Mouse (Mus musculus): ENCODE data around the gene Ivd. TPM values are rescaled to one million over a fixed set of nuclear protein-coding genes. Genes with fewer than 3 reads are reported as not detected.

The Ivd gene
- polyA plus RNA-seq, 1 experiment from 2014 or later: 47.7 TPM

DNA sequence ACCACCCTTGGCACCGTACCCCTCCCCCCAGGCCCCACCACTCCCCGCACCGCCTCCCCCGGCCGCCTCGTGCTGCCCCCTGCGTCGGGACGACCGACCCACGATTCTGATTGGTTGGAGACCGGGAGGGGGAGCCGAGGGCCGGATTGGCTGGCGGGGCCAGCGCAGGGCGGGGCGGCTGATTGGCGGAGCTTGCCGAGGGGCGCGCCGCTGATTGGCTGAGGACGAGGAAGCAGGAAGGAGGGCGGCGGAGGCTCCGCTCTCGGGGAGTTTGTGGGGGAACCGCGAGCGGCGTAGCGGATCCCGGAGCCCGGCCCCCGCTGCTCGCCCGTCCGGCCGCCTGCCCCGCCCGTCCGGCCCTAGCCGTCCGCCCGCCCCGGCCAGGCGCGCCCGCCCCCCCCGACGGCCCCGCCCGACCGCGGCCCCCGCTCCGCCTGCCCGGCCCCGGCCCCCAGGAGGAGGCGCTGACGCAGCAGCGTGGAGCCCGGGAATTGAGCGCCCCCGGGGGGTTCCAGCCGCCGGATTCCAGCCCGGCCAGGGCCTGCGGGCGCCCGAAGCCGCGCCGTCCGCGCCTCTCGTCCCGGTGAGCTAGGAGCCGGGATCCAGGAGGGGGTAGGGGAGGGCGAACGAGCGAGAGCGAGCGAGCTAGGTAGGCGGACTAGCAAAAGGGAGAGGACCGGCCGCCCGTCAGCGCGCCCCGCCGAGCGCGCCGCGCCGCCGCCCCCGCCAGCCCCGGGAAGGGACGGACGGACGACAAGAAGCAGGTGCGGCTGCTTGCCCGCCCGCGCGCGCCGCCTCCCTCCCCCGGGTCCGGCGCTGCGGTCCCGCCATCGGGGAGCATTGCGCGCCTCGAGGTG is 39.6 kb downstream of the Ivd start:
- peaks cover 75% of the 10 kb centered on the region for H3K4me1 ChIP-seq (replicated peaks)
- H3K27ac ChIP-seq (replicated peaks): peak overlapping the region; percentile 93
- H3K4me3 ChIP-seq: peak overlapping the region; percentile 92
- H3K4me2 ChIP-seq: peak overlapping the region; percentile 97
- ATAC-seq (ENCODE audit: low read depth): peak; percentile 91
- under 1% methylated on average over 96 of the region's 120 CpGs for WGBS
- H3K9ac ChIP-seq: peak overlapping the region; percentile 95
- no peaks in the 10 kb centered on the region for H3K36me3 ChIP-seq
- no peaks in the 10 kb centered on the region for H3K9me3 ChIP-seq
- peaks cover 42% of the 10 kb centered on the region for H3K27me3 ChIP-seq

DNA sequence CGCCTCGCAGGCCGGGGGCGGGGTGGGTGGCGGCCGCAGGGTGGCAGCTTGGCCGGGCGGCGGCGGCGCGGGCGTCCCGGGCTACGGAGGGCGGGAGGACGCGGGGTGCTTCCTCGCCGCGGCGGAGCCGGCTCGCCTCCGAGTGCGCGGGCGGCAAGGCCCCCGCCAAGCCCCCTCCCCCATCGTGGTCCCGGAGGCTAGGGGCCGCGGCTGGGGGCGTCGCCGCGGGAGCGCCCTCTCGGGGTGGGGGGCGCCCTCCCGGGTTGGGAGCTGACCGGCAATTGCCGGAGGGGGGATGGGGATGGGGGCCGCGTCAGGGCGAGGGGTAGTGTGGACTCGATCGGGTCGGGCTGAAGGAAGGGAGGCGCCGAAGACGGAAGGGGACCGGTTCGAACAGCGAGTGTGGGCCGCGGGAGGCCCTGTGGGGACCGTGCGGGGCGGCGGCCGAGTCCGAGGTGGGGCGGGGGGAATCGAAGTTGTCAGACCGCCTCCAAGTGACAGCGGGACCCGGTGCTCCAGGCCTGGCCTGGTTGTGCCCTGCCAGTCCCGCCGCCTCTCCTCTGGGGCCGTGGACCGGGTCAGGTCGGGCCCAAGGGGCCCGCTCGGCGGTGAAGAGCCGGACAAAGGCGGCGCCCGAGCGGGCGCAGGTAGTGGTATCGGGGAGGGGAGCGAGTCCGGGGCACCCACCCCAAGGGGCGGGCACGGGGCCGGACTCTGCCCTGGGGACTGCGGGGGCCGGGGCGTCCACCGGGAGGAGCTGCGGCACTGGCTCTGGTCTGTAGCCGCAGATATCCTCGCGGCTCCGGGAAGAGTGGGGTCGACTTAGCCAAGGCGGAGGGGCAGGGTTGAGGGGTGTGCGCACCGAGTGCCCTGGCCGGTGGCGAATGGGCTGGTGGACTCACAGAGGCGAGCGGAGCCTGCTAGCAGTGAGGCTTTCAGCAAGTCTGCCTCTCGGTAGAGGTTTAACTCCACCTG is 40.6 kb downstream of the Ivd start:
- peak; percentile 13; the same call in 1 of the 2 replicates for ATAC-seq (ENCODE audit: low read depth)
- H3K27ac ChIP-seq (replicated peaks): peak overlapping the region; percentile 93
- peaks cover 66% of the 10 kb centered on the region for H3K4me1 ChIP-seq (replicated peaks)
- H3K4me2 ChIP-seq: peak overlapping the region; percentile 97
- peak overlapping the region; percentile 92 for H3K4me3 ChIP-seq
- peaks cover 32% of the 10 kb centered on the region for H3K27me3 ChIP-seq
- H3K36me3 ChIP-seq: no peaks in the 10 kb centered on the region
- WGBS: under 1% methylated on average over 64 of the region's 106 CpGs
- H3K9ac ChIP-seq: peak overlapping the region; percentile 95
- no peaks in the 10 kb centered on the region for H3K9me3 ChIP-seq

DNA sequence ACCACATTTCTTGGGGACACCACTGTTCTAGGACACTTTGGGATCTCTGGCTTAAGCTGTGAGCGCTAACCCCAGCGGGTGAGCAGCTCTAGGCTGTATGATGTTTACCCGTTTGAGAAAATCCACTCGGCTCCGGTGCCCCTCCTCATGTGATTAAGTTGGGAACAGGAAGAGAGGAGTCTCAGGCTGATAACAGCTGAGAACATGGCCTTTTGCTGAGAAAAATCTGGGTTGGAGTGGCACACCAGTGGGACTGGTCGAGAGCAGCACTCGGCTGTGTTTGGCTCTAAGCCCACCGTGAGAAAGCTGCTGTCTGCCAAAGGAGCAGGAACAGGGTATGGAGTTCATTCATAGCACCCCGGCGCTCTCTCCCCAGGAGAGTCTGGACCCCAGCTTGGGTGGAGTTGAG is 41.6 kb downstream of the Ivd start:
- Histone ChIP-seq H3K27ac (replicated peaks) (no peak overlapping the region; the same call in 1 of the 2 replicates), H3K9me3 (no peaks in the 10 kb centered on the region), H3K4me1 (replicated peaks) (peaks cover 57% of the 10 kb centered on the region), H3K4me3 (peak overlapping the region; percentile 92), H3K4me2 (peak overlapping the region; percentile 97), H3K27me3 (peaks cover 22% of the 10 kb centered on the region), H3K9ac (peak overlapping the region; percentile 95), H3K36me3 (no peaks in the 10 kb centered on the region)
- 12% methylated on average over 10 of the region's 10 CpGs for WGBS
- no peak for ATAC-seq (ENCODE audit: low read depth)

DNA sequence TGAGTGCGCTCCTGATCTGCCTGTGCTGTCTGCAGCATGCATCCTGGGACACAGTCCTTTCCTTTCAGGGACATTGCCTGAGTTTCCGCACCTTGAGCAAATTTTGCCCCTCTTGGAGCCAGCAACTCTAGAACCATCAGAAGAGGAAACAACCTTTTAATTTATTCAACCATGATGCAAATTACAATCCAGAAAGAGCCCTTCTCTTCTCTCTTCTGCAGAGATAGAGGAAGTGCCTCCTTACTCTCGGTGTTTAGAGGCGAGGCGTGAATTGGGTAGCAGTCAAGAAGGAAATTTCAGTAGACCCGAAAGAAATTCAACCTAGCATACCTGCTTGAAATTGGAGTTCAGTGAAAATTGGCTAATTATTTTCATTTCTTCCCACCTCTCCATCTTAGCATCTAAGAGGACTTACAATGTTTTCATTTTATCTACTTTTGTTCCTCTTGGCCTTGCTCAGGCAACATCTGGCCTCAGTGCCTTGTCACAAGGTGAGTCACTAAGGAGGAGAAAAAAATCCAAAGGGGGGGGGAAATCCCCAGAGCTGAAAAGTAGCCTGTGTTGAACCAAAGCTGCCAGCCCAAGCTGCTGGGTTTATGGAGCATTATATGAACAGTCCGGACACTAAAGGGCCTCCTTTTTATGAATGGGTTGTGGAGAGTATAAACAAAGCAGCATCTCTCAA is 43.8 kb downstream of the Ivd start:
- no peak overlapping the region for H3K9ac ChIP-seq
- no peak overlapping the region for H3K27ac ChIP-seq (replicated peaks)
- no peak for ATAC-seq (ENCODE audit: low read depth)
- no peak overlapping the region for H3K4me2 ChIP-seq
- peaks cover 1% of the 10 kb centered on the region; the same call in 1 of the 2 replicates for H3K27me3 ChIP-seq
- no peak overlapping the region for H3K4me3 ChIP-seq
- H3K36me3 ChIP-seq: no peaks in the 10 kb centered on the region
- peaks cover 60% of the 10 kb centered on the region for H3K4me1 ChIP-seq (replicated peaks)
- no peaks in the 10 kb centered on the region for H3K9me3 ChIP-seq
- WGBS: 80% methylated on average over 7 of the region's 7 CpGs

DNA sequence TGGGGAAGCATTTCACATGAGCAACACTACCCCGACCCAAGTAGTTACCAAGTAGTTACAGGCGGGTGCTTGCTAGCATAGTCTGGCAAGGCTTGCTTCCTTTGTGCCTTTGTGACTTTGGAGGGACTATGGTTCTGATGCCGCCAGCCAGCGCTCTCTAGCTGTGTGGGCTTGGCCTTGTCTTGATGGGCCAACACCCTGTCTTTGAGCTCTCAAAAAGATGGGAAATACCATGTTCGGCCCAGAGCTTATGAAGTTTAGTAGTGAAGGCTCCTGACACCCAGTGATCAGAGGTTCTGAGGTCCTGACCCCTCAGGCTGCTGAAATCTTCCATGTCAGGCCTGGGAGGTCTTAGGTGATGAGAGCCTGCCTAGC is 44.4 kb downstream of the Ivd start:
- H3K4me2 ChIP-seq: no peak overlapping the region
- H3K27ac ChIP-seq (replicated peaks): no peak overlapping the region
- ATAC-seq (ENCODE audit: low read depth): no peak
- 78% methylated on average over 5 of the region's 5 CpGs for WGBS
- H3K4me1 ChIP-seq (replicated peaks): peaks cover 57% of the 10 kb centered on the region
- H3K9ac ChIP-seq: no peak overlapping the region
- H3K36me3 ChIP-seq: no peaks in the 10 kb centered on the region
- no peaks in the 10 kb centered on the region for H3K27me3 ChIP-seq
- no peak overlapping the region for H3K4me3 ChIP-seq
- no peaks in the 10 kb centered on the region for H3K9me3 ChIP-seq

DNA sequence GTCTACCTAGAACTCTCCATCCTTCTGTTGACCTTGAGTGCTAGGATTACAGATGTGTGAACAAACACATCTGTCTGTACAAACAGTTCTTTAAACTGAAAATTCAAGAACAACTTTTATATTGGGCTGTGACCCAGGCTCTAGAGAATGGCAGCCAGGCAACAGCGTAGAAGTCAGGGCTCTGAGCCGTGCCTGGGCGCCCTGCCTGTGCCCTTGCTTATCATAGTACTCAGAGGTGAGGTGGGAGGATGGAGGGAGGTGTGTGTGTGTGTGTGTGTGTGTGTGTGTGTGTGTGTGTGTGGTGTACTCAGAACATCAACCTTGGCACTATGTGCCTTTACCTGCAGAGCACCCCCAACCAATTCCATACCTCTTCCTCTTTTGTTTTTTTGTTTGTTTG is 46.0 kb downstream of the Ivd start:
- Histone ChIP-seq H3K4me1 (replicated peaks) (peaks cover 65% of the 10 kb centered on the region), H3K27ac (replicated peaks) (no peak overlapping the region), H3K4me2 (no peak overlapping the region), H3K9ac (no peak overlapping the region), H3K4me3 (no peak overlapping the region), H3K9me3 (no peaks in the 10 kb centered on the region), H3K36me3 (no peaks in the 10 kb centered on the region), H3K27me3 (no peaks in the 10 kb centered on the region)
- 92% methylated on average over 3 of the region's 3 CpGs for WGBS
- ATAC-seq (ENCODE audit: low read depth): no peak

DNA sequence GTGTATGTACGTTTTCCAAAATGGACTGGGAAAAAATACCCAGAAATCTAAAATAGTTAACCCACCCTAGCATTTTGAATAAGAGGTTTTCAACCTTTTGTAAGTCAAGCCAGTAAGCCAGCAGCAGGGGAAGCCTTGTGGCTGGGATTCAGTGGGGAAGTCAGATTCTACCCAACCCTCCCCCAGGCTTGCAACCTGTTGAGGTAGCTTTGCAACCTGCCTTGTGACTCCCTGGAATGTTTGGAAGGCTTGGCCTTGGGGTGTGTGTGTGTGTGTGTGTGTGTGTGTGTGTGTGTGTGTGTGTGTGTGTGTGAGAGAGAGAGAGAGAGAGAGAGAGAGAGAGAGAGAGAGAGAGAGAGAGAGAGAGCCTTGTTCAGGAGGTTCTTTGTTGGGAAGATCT is 47.4 kb downstream of the Ivd start:
- no peak for ATAC-seq (ENCODE audit: low read depth)
- H3K9ac ChIP-seq: no peak overlapping the region
- H3K4me2 ChIP-seq: no peak overlapping the region
- H3K27me3 ChIP-seq: no peaks in the 10 kb centered on the region
- 66% methylated on average over 1 of the region's 1 CpGs for WGBS
- no peak overlapping the region for H3K27ac ChIP-seq (replicated peaks)
- no peaks in the 10 kb centered on the region for H3K9me3 ChIP-seq
- peaks cover 65% of the 10 kb centered on the region for H3K4me1 ChIP-seq (replicated peaks)
- H3K36me3 ChIP-seq: no peaks in the 10 kb centered on the region
- H3K4me3 ChIP-seq: no peak overlapping the region

DNA sequence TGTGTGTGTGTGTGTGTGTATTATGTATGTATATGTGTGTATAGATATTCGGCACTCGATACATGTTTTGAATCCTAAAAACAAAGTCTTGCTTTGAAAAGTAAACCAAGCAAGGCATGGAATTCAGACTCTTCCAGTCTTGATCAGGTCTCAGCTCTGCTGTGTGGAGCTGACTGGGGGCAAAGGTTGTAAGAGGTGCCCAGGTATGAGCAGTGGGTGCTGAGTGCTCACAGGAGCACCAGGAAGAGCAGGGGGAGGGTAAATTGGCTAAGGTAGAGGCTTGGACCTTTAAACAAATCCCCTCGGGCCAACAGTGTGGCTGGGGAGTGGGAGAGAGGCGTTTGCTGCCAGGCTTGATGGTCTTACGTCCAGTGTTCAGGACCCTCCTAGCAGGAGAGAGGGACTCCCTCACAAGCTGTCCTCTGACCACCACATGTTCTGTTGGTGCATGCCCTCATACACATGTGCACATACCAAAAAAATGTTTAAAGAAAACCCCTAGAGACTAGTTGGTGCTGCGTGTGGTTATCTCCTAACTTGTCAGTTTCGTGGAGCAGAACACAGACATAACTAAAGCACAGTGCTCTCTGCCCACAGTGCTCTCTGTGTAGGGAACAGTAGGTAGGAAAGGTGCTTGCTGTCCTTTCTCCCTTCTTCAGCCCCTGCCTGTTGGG is 49.0 kb downstream of the Ivd start:
- no peak overlapping the region for H3K4me2 ChIP-seq
- H3K9ac ChIP-seq: no peak overlapping the region
- peaks cover 59% of the 10 kb centered on the region for H3K4me1 ChIP-seq (replicated peaks)
- no peaks in the 10 kb centered on the region for H3K36me3 ChIP-seq
- H3K9me3 ChIP-seq: no peaks in the 10 kb centered on the region
- no peak for ATAC-seq (ENCODE audit: low read depth)
- H3K4me3 ChIP-seq: no peak overlapping the region
- H3K27me3 ChIP-seq: no peaks in the 10 kb centered on the region
- H3K27ac ChIP-seq (replicated peaks): no peak overlapping the region
- 82% methylated on average over 7 of the region's 7 CpGs for WGBS

DNA sequence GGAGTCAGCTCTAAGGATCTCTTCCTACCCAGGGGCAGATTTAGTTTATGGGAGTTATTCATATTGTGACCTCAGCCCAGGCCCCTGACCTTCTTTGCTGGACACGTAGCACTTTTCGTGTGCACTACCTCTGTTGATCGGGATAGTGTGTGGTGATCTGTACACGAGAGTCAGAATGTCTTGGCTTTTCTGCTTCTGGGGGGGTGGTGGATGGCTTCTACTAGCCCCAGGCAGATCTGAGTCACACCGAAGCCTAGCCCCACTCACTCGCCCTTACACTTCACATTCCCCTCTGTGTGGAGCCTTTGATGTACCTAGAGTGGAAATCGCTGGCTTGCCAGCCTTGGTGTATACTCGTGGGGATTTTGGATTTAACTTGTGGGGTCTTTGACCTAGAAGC is 51.0 kb downstream of the Ivd start:
- no peaks in the 10 kb centered on the region for H3K9me3 ChIP-seq
- H3K27ac ChIP-seq (replicated peaks): no peak overlapping the region
- ATAC-seq (ENCODE audit: low read depth): no peak
- WGBS: 81% methylated on average over 8 of the region's 8 CpGs
- H3K9ac ChIP-seq: no peak overlapping the region
- no peak overlapping the region for H3K4me2 ChIP-seq
- no peaks in the 10 kb centered on the region for H3K27me3 ChIP-seq
- no peak overlapping the region for H3K4me3 ChIP-seq
- H3K4me1 ChIP-seq (replicated peaks): peaks cover 54% of the 10 kb centered on the region
- H3K36me3 ChIP-seq: peaks cover 15% of the 10 kb centered on the region; the same call in 1 of the 2 replicates

DNA sequence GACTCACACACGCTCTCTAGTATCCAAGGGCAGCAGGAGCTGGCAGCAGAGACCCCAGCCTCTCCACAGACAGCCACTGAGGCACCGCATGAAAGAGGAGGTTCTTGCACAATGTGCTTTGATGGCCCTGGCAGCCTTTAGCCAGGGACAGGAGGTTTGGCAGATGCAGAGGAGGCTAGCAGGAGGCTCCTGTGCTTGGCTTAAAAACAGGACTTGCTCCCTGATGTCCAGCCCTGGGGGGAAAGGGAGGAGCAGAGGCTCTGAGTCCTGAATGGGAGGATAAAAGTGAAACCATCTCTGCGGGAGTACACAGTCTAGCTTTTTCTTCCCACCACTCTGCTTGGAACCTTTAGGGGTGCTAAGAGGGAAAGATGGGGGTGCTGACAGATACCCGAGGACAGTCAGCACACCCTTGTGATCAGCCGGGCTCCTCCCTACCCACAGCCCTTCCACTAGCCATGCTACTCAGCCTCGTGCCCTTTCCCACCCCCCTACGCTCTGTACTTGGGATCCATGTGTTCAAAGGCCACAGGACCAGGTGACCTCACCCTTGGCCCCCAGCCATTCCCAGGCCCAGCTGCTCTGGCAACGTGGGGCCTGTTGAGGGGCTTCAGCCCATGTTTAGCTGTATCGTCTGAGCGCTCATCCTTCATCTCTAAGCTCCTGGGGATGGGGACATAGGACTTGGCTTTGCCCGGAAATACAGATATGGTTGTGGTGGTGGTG is 52.0 kb downstream of the Ivd start:
- 57% methylated on average over 11 of the region's 11 CpGs for WGBS
- Histone ChIP-seq H3K4me1 (replicated peaks) (peaks cover 49% of the 10 kb centered on the region), H3K9me3 (no peaks in the 10 kb centered on the region), H3K27me3 (no peaks in the 10 kb centered on the region), H3K4me3 (no peak overlapping the region), H3K36me3 (peaks cover 20% of the 10 kb centered on the region; the same call in 1 of the 2 replicates), H3K4me2 (no peak overlapping the region), H3K27ac (replicated peaks) (no peak overlapping the region), H3K9ac (no peak overlapping the region; the same call in 1 of the 2 replicates)
- no peak for ATAC-seq (ENCODE audit: low read depth)

DNA sequence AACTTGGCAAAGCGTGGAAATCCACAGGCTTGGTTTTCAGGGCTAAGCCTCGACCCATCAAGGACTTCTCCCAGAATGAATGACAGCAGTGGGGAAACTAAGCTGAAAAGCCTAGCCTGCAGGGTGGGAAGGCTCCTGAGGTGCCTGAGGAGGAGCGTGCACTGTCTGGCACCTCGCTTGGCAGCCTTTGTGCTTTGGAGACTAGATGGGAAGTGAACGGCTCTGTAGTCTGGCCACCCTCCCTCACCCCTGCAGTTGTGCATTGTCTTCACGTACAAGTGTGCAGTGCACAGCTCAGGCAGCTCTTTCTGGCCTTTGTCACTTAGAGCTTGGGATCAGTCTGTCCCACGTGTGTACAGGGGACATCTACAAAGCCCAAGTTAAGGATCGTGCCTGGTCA is 52.9 kb downstream of the Ivd start:
- Histone ChIP-seq H3K4me2 (no peak overlapping the region), H3K4me3 (no peak overlapping the region), H3K9ac (no peak overlapping the region), H3K27ac (replicated peaks) (no peak overlapping the region), H3K36me3 (peaks cover 30% of the 10 kb centered on the region), H3K9me3 (no peaks in the 10 kb centered on the region), H3K4me1 (replicated peaks) (peaks cover 42% of the 10 kb centered on the region), H3K27me3 (no peaks in the 10 kb centered on the region)
- ATAC-seq (ENCODE audit: low read depth): no peak
- WGBS: 44% methylated on average over 8 of the region's 8 CpGs
